Mouse (Mus musculus) C2C12 (cell line): ENCODE results near the gene Zfp819.

Source experiments
- CEBPB ChIP-seq: IDR thresholded peaks from one replicate; pipeline ENCODE4 v1.6.1; 2011; ENCODE audit warnings: low read depth, mild to moderate bottlenecking, control low read depth, moderate library complexity
- CTCF ChIP-seq: IDR thresholded peaks from one replicate; pipeline ENCODE4 v1.5.1; 2011; ENCODE audit not compliant: control insufficient read depth, insufficient read depth, insufficient read length
- FOSL1 ChIP-seq: IDR thresholded peaks from one replicate; pipeline ENCODE4 v1.8.0; 2011; ENCODE audit warnings: mild to moderate bottlenecking, low read length; ENCODE audit not compliant: poor library complexity, insufficient read depth, severe bottlenecking
- MAX ChIP-seq: IDR thresholded peaks from one replicate; pipeline ENCODE4 v1.6.1; 2011; ENCODE audit warnings: mild to moderate bottlenecking, control low read depth
- MYOD1 ChIP-seq: IDR thresholded peaks from one replicate; pipeline ENCODE4 v1.6.1; 2011; ENCODE audit warnings: low read depth; ENCODE audit not compliant: control insufficient read depth, insufficient read length
- MYOG ChIP-seq: IDR thresholded peaks from one replicate; pipeline ENCODE4 v1.6.1; 2011; ENCODE audit not compliant: control insufficient read depth, insufficient read length; ENCODE audit errors: extremely low read depth
- USF1 ChIP-seq: IDR thresholded peaks from one replicate; pipeline ENCODE4 v1.6.1; 2011; ENCODE audit warnings: low read depth, mild to moderate bottlenecking, control low read depth, moderate library complexity

DNA sequence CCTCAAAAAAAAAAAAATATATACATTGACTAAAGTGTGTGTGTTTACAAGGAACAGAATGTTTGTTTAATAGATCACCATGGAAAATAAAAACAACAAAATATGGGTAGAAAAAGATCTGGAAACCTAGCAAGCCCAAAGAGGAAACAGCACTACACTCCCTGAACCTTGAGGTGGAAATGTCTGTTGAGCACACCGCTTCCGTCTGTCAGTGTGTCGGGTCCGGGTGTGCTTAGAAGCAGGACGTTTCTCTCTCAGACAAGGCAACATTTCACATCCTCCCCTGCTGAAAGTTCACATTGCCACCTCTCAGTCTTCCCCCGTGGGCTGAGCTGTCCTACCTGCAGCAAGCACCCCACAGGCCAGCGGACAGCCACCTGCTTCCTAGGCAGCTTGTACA lies 16.0 kb downstream of the Zfp819 start:
- TF ChIP-seq CTCF, result no peak
- TF ChIP-seq USF1, result no peak
- no peak for TF ChIP-seq FOSL1
- TF ChIP-seq MYOD1, result no peak
- TF ChIP-seq MYOG, result no peak
- TF ChIP-seq MAX, result no peak
- TF ChIP-seq CEBPB, result no peak
